ENCODE assay signal across 15 mouse cellular contexts in genomic region chr2:52179678-52180077, GRCm38 (mm10).
DNase-seq lines count a peak whose midpoint lies in the region; ATAC-seq lines count a peak whose summit lies in the region.
"Had no signal": no experiment of that assay in that cellular context is flagged by ENCODE, and none has a peak within 500 bp of the region (broad histone marks: within the 10 kb centered on the region; RNA-seq: fewer than 3 reads in every experiment).

No protein-coding gene starts in this region.

- H3K36me3 ChIP-seq in kidney, embryonic 15.5 days, result no peaks in the 10 kb centered on the region
- H3K36me3 ChIP-seq: limb, embryonic 10.5 days; liver, embryonic 12.5 days; neural tube, embryonic 15.5 days had no signal

- DNase-seq in kidney, adult 18-20 months, result no peak
- DNase-seq in 416B (ENCODE audit: low read depth), result peak; percentile 12
- DNase-seq in NIH3T3 (ENCODE audit: low read depth), result peak; percentile 40
- no peak for DNase-seq in layer of hippocampus, adult 8-10 months (ENCODE audit: low spot score in 2 of 2)
- DNase-seq: cerebellum, adult 18-20 months; kidney, adult 11 months had no signal

- whole genome bisulfite sequencing in kidney, embryonic 15.5 days, result 73% methylated on average over 1 of the region's 1 CpGs

- no peaks in the 10 kb centered on the region for H3K9me3 ChIP-seq in kidney, embryonic 15.5 days (replicated peaks)
- H3K9me3 ChIP-seq: limb, embryonic 10.5 days; liver, embryonic 12.5 days; neural tube, embryonic 15.5 days had no signal

- no peak overlapping the region for H3K27ac ChIP-seq in kidney, embryonic 15.5 days
- H3K27ac ChIP-seq: hindbrain, embryonic 14.5 days; limb, embryonic 10.5 days; liver, embryonic 12.5 days; neural tube, embryonic 15.5 days had no signal

- H3K4me2 ChIP-seq in kidney, embryonic 15.5 days, result no peak overlapping the region
- H3K4me2 ChIP-seq: hindbrain, embryonic 14.5 days; liver, embryonic 12.5 days; neural tube, embryonic 15.5 days had no signal

- no peak overlapping the region for H3K4me3 ChIP-seq in kidney, embryonic 15.5 days (replicated peaks)
- H3K4me3 ChIP-seq: erythroblast, embryonic 14.5 days; limb, embryonic 10.5 days; liver, embryonic 12.5 days; neural tube, embryonic 15.5 days had no signal

- ATAC-seq in kidney, embryonic 15.5 days (replicated peaks; ENCODE audit: low FRiP score), result peak; percentile 40; the same call in 1 of the 2 replicates
- ATAC-seq in megakaryocyte progenitor cell, adult 5-6 weeks (replicated peaks; ENCODE audit: poor library complexity), result peak; percentile 75
- no peak for ATAC-seq in erythroid progenitor cell, adult 5-6 weeks (replicated peaks; ENCODE audit: low FRiP score, poor library complexity, severe bottlenecking)
- ATAC-seq: forebrain, embryonic 16.5 days; liver, embryonic 12.5 days had no signal

- no peaks in the 10 kb centered on the region for H3K4me1 ChIP-seq in kidney, embryonic 15.5 days
- H3K4me1 ChIP-seq: limb, embryonic 10.5 days; liver, embryonic 12.5 days; neural tube, embryonic 15.5 days had no signal

- no peaks in the 10 kb centered on the region for H3K27me3 ChIP-seq in kidney, embryonic 15.5 days
- H3K27me3 ChIP-seq: liver, embryonic 12.5 days; neural tube, embryonic 15.5 days had no signal

- H3K9ac ChIP-seq in kidney, embryonic 15.5 days, result no peak overlapping the region
- H3K9ac ChIP-seq: hindbrain, embryonic 14.5 days; liver, embryonic 12.5 days; neural tube, embryonic 15.5 days had no signal

Comparison
In these comparisons a context has a peak if more than half of its experiments do, and no peak if none do; other contexts are left out.
1. DNase-seq: peak in 416B (single experiment) and NIH3T3 (single experiment); none in kidney, adult 18-20 months (single experiment) and layer of hippocampus, adult 8-10 months (0 of 2).